Mouse (Mus musculus): ENCODE measurements around the gene Zfyve27. TPM values are rescaled to one million over a fixed set of nuclear protein-coding genes. Genes with fewer than 3 reads are reported as not detected.

The Zfyve27 gene
- total and polyA plus RNA-seq, 2 experiments from 2014 or later, result 48.8 to 83.9 TPM

- Histone ChIP-seq H3K36me3 (ENCODE audit: insufficient read depth, low read length) (no peaks in the 10 kb centered on the region), H3K27ac (ENCODE audit: low read depth, low read length) (0 out of 2 replicates have a peak overlapping the region, but pooled peaks have one; percentile 8), H3K4me2 (ENCODE audit: low read depth, low read length, poor library complexity, severe bottlenecking) (peak overlapping the region; percentile 91), H3K4me3 (ENCODE audit: low read depth, low read length) (peak overlapping the region; percentile 58), H3K9me3 (ENCODE audit: low read length) (no peaks in the 10 kb centered on the region), H3K4me1 (ENCODE audit: insufficient read depth, low read length) (peaks cover 10% of the 10 kb centered on the region), H3K9ac (replicated peaks; ENCODE audit: low read length, poor library complexity, severe bottlenecking) (no peak overlapping the region), H3K27me3 (ENCODE audit: insufficient read depth, low read length) (no peaks in the 10 kb centered on the region)
- no peak for TF ChIP-seq CTCF (IDR thresholded peaks at IDR 0.05)
- WGBS, result 15% methylated on average over 14 of the region's 14 CpGs
- peak; percentile 18 for ATAC-seq (ENCODE audit: low FRiP score)
- DNase-seq (ENCODE audit: low spot score), result no peak
Measured at GRCm38 (mm10) chr19:42129509-42130293, 34.0 kb upstream of the Zfyve27 start.

- DNase-seq (ENCODE audit: low spot score) (no peak), ATAC-seq (ENCODE audit: low FRiP score) (no peak)
- H3K9ac ChIP-seq (replicated peaks; ENCODE audit: low read length, poor library complexity, severe bottlenecking), result no peak overlapping the region
- 47% methylated on average over 3 of the region's 3 CpGs for WGBS
- peaks cover 10% of the 10 kb centered on the region for H3K4me1 ChIP-seq (ENCODE audit: insufficient read depth, low read length)
- no peak overlapping the region for H3K4me3 ChIP-seq (ENCODE audit: low read depth, low read length)
- no peak for TF ChIP-seq CTCF (IDR thresholded peaks at IDR 0.05)
- H3K4me2 ChIP-seq (ENCODE audit: low read depth, low read length, poor library complexity, severe bottlenecking), result no peak overlapping the region
- H3K9me3 ChIP-seq (ENCODE audit: low read length), result no peaks in the 10 kb centered on the region
- no peaks in the 10 kb centered on the region for H3K36me3 ChIP-seq (ENCODE audit: insufficient read depth, low read length)
- H3K27ac ChIP-seq (ENCODE audit: low read depth, low read length), result no peak overlapping the region
- H3K27me3 ChIP-seq (ENCODE audit: insufficient read depth, low read length), result no peaks in the 10 kb centered on the region
Measured at GRCm38 (mm10) chr19:42130294-42130606, 33.5 kb upstream of the Zfyve27 start.

- no peaks in the 10 kb centered on the region for H3K9me3 ChIP-seq (ENCODE audit: low read length)
- H3K27ac ChIP-seq (ENCODE audit: low read depth, low read length), result no peak overlapping the region
- no peak overlapping the region for H3K4me2 ChIP-seq (ENCODE audit: low read depth, low read length, poor library complexity, severe bottlenecking)
- DNase-seq (ENCODE audit: low spot score), result no peak
- no peak overlapping the region for H3K9ac ChIP-seq (replicated peaks; ENCODE audit: low read length, poor library complexity, severe bottlenecking)
- H3K27me3 ChIP-seq (ENCODE audit: insufficient read depth, low read length), result no peaks in the 10 kb centered on the region
- peaks cover 10% of the 10 kb centered on the region for H3K4me1 ChIP-seq (ENCODE audit: insufficient read depth, low read length)
- TF ChIP-seq CTCF (IDR thresholded peaks at IDR 0.05), result no peak
- H3K4me3 ChIP-seq (ENCODE audit: low read depth, low read length), result no peak overlapping the region
- no peaks in the 10 kb centered on the region for H3K36me3 ChIP-seq (ENCODE audit: insufficient read depth, low read length)
- 69% methylated on average over 5 of the region's 5 CpGs for WGBS
- ATAC-seq (ENCODE audit: low FRiP score), result no peak
Measured at GRCm38 (mm10) chr19:42131101-42131500, 32.6 kb upstream of the Zfyve27 start.

GRCm38 (mm10) chr19:42135070-42135469 is 28.7 kb upstream of the Zfyve27 start:
- H3K27ac ChIP-seq (ENCODE audit: low read depth, low read length), result no peak overlapping the region
- H3K9ac ChIP-seq (replicated peaks; ENCODE audit: low read length, poor library complexity, severe bottlenecking), result no peak overlapping the region
- no peak overlapping the region for H3K4me2 ChIP-seq (ENCODE audit: low read depth, low read length, poor library complexity, severe bottlenecking)
- TF ChIP-seq CTCF (IDR thresholded peaks at IDR 0.05), result no peak
- DNase-seq (ENCODE audit: low spot score), result no peak
- H3K27me3 ChIP-seq (ENCODE audit: insufficient read depth, low read length), result no peaks in the 10 kb centered on the region
- H3K4me1 ChIP-seq (ENCODE audit: insufficient read depth, low read length), result no peaks in the 10 kb centered on the region
- H3K9me3 ChIP-seq (ENCODE audit: low read length), result no peaks in the 10 kb centered on the region
- no peaks in the 10 kb centered on the region for H3K36me3 ChIP-seq (ENCODE audit: insufficient read depth, low read length)
- no peak for ATAC-seq (ENCODE audit: low FRiP score)
- H3K4me3 ChIP-seq (ENCODE audit: low read depth, low read length), result no peak overlapping the region

GRCm38 (mm10) chr19:42136126-42136525 is 27.6 kb upstream of the Zfyve27 start:
- TF ChIP-seq CTCF (IDR thresholded peaks at IDR 0.05), result no peak
- H3K27ac ChIP-seq (ENCODE audit: low read depth, low read length), result no peak overlapping the region
- DNase-seq (ENCODE audit: low spot score), result no peak
- 33% methylated on average over 5 of the region's 5 CpGs for WGBS
- no peaks in the 10 kb centered on the region for H3K27me3 ChIP-seq (ENCODE audit: insufficient read depth, low read length)
- H3K4me1 ChIP-seq (ENCODE audit: insufficient read depth, low read length), result no peaks in the 10 kb centered on the region
- H3K4me3 ChIP-seq (ENCODE audit: low read depth, low read length), result no peak overlapping the region
- no peak for ATAC-seq (ENCODE audit: low FRiP score)
- H3K9ac ChIP-seq (replicated peaks; ENCODE audit: low read length, poor library complexity, severe bottlenecking), result no peak overlapping the region
- H3K36me3 ChIP-seq (ENCODE audit: insufficient read depth, low read length), result no peaks in the 10 kb centered on the region
- no peak overlapping the region for H3K4me2 ChIP-seq (ENCODE audit: low read depth, low read length, poor library complexity, severe bottlenecking)
- H3K9me3 ChIP-seq (ENCODE audit: low read length), result no peaks in the 10 kb centered on the region

GRCm38 (mm10) chr19:42137167-42137672 is 26.5 kb upstream of the Zfyve27 start:
- TF ChIP-seq CTCF (IDR thresholded peaks at IDR 0.05), result no peak
- no peaks in the 10 kb centered on the region for H3K36me3 ChIP-seq (ENCODE audit: insufficient read depth, low read length)
- H3K4me2 ChIP-seq (ENCODE audit: low read depth, low read length, poor library complexity, severe bottlenecking), result no peak overlapping the region
- H3K9ac ChIP-seq (replicated peaks; ENCODE audit: low read length, poor library complexity, severe bottlenecking), result no peak overlapping the region
- no peaks in the 10 kb centered on the region for H3K4me1 ChIP-seq (ENCODE audit: insufficient read depth, low read length)
- no peak for DNase-seq (ENCODE audit: low spot score)
- H3K27ac ChIP-seq (ENCODE audit: low read depth, low read length), result no peak overlapping the region
- H3K4me3 ChIP-seq (ENCODE audit: low read depth, low read length), result no peak overlapping the region
- 95% methylated on average over 4 of the region's 4 CpGs for WGBS
- no peaks in the 10 kb centered on the region for H3K27me3 ChIP-seq (ENCODE audit: insufficient read depth, low read length)
- ATAC-seq (ENCODE audit: low FRiP score), result no peak
- H3K9me3 ChIP-seq (ENCODE audit: low read length), result no peaks in the 10 kb centered on the region
